Mouse (Mus musculus): ENCODE data around the gene Ddah1. TPM values are rescaled to one million over a fixed set of nuclear protein-coding genes. Genes with fewer than 3 reads are reported as not detected.

Gene Ddah1
- polyA plus RNA-seq, 1 experiment from 2014 or later = 42.4 TPM

GRCm38 (mm10) chr3:145802106-145802505, 43.6 kb downstream of the Ddah1 start:
- peaks cover 25% of the 10 kb centered on the region for H3K4me1 ChIP-seq (ENCODE audit: control insufficient read depth, insufficient read depth, low read length)
- H3K4me2 ChIP-seq = no peak overlapping the region
- H3K27ac ChIP-seq (ENCODE audit: low read depth, low read length) = no peak overlapping the region
- no peaks in the 10 kb centered on the region for H3K9me3 ChIP-seq (replicated peaks; ENCODE audit: control insufficient read depth, low read length)
- WGBS (ENCODE audit: insufficient replicate concordance) = 70% methylated on average over 6 of the region's 6 CpGs
- no peak for ATAC-seq (replicated peaks; ENCODE audit: insufficient number of reproducible peaks, low FRiP score, low TSS enrichment)
- no peak overlapping the region for H3K9ac ChIP-seq (ENCODE audit: low read depth, low read length)
- H3K4me3 ChIP-seq (ENCODE audit: low read depth, low read length) = no peak overlapping the region
- no peaks in the 10 kb centered on the region for H3K27me3 ChIP-seq (ENCODE audit: control insufficient read depth, insufficient read depth, low read length)
- no peaks in the 10 kb centered on the region for H3K36me3 ChIP-seq (ENCODE audit: control insufficient read depth, insufficient read depth, low read length)

- no peak overlapping the region for H3K4me2 ChIP-seq
These were observed 47.4 kb downstream of the Ddah1 start for GRCm38 (mm10) chr3:145805848-145806247.

GRCm38 (mm10) chr3:145806502-145806901, 48.0 kb downstream of the Ddah1 start:
- Histone ChIP-seq H3K4me1 (ENCODE audit: control insufficient read depth, insufficient read depth, low read length) (0 out of 2 replicates have a peak, but pooled peaks cover 2% of the 10 kb centered on the region), H3K36me3 (ENCODE audit: control insufficient read depth, insufficient read depth, low read length) (no peaks in the 10 kb centered on the region), H3K9ac (ENCODE audit: low read depth, low read length) (no peak overlapping the region), H3K9me3 (replicated peaks; ENCODE audit: control insufficient read depth, low read length) (no peaks in the 10 kb centered on the region), H3K4me3 (ENCODE audit: low read depth, low read length) (no peak overlapping the region), H3K27me3 (ENCODE audit: control insufficient read depth, insufficient read depth, low read length) (no peaks in the 10 kb centered on the region), H3K4me2 (no peak overlapping the region), H3K27ac (ENCODE audit: low read depth, low read length) (no peak overlapping the region)
- ATAC-seq (replicated peaks; ENCODE audit: insufficient number of reproducible peaks, low FRiP score, low TSS enrichment) = no peak
- 43% methylated on average over 5 of the region's 5 CpGs for WGBS (ENCODE audit: insufficient replicate concordance)

More at GRCm38 (mm10) chr3:145805848-145806247, 47.4 kb downstream of the Ddah1 start:
- ATAC-seq (replicated peaks; ENCODE audit: insufficient number of reproducible peaks, low FRiP score, low TSS enrichment) = no peak
- no peaks in the 10 kb centered on the region for H3K4me1 ChIP-seq (ENCODE audit: control insufficient read depth, insufficient read depth, low read length)
- H3K36me3 ChIP-seq (ENCODE audit: control insufficient read depth, insufficient read depth, low read length) = no peaks in the 10 kb centered on the region
- no peaks in the 10 kb centered on the region for H3K27me3 ChIP-seq (ENCODE audit: control insufficient read depth, insufficient read depth, low read length)
- H3K9me3 ChIP-seq (replicated peaks; ENCODE audit: control insufficient read depth, low read length) = no peaks in the 10 kb centered on the region
- no peak overlapping the region for H3K9ac ChIP-seq (ENCODE audit: low read depth, low read length)
- no peak overlapping the region for H3K27ac ChIP-seq (ENCODE audit: low read depth, low read length)
- 50% methylated on average over 4 of the region's 4 CpGs for WGBS (ENCODE audit: insufficient replicate concordance)
- no peak overlapping the region for H3K4me3 ChIP-seq (ENCODE audit: low read depth, low read length)

- H3K4me2 ChIP-seq = no peak overlapping the region; the same call in 1 of the 2 replicates
- H3K27ac ChIP-seq (ENCODE audit: low read depth, low read length) = peak overlapping the region; percentile 62
- no peak overlapping the region for H3K4me3 ChIP-seq (ENCODE audit: low read depth, low read length)
- no peaks in the 10 kb centered on the region for H3K36me3 ChIP-seq (ENCODE audit: control insufficient read depth, insufficient read depth, low read length)
- peaks cover 37% of the 10 kb centered on the region for H3K4me1 ChIP-seq (ENCODE audit: control insufficient read depth, insufficient read depth, low read length)
- 25% methylated on average over 1 of the region's 1 CpGs for WGBS (ENCODE audit: insufficient replicate concordance)
- peak; percentile 79 for ATAC-seq (replicated peaks; ENCODE audit: insufficient number of reproducible peaks, low FRiP score, low TSS enrichment)
- H3K9ac ChIP-seq (ENCODE audit: low read depth, low read length) = no peak overlapping the region
- H3K9me3 ChIP-seq (replicated peaks; ENCODE audit: control insufficient read depth, low read length) = no peaks in the 10 kb centered on the region
- H3K27me3 ChIP-seq (ENCODE audit: control insufficient read depth, insufficient read depth, low read length) = no peaks in the 10 kb centered on the region
These were observed 58.3 kb downstream of the Ddah1 start for GRCm38 (mm10) chr3:145816807-145817206.

- no peak; the same call in 1 of the 2 replicates for ATAC-seq (replicated peaks; ENCODE audit: insufficient number of reproducible peaks, low FRiP score, low TSS enrichment)
- no peaks in the 10 kb centered on the region for H3K36me3 ChIP-seq (ENCODE audit: control insufficient read depth, insufficient read depth, low read length)
- 45% methylated on average over 6 of the region's 6 CpGs for WGBS (ENCODE audit: insufficient replicate concordance)
These were observed 58.8 kb downstream of the Ddah1 start for GRCm38 (mm10) chr3:145817276-145817675.

GRCm38 (mm10) chr3:145820439-145820838, 62.0 kb downstream of the Ddah1 start:
- H3K4me1 ChIP-seq (ENCODE audit: control insufficient read depth, insufficient read depth, low read length) = peaks cover 37% of the 10 kb centered on the region
- H3K27ac ChIP-seq (ENCODE audit: low read depth, low read length) = no peak overlapping the region
- H3K4me2 ChIP-seq = no peak overlapping the region
- no peak overlapping the region for H3K4me3 ChIP-seq (ENCODE audit: low read depth, low read length)
- H3K36me3 ChIP-seq (ENCODE audit: control insufficient read depth, insufficient read depth, low read length) = no peaks in the 10 kb centered on the region
- WGBS (ENCODE audit: insufficient replicate concordance) = 40% methylated on average over 2 of the region's 2 CpGs
- no peak overlapping the region for H3K9ac ChIP-seq (ENCODE audit: low read depth, low read length)
- no peaks in the 10 kb centered on the region for H3K9me3 ChIP-seq (replicated peaks; ENCODE audit: control insufficient read depth, low read length)
- no peak for ATAC-seq (replicated peaks; ENCODE audit: insufficient number of reproducible peaks, low FRiP score, low TSS enrichment)
- no peaks in the 10 kb centered on the region for H3K27me3 ChIP-seq (ENCODE audit: control insufficient read depth, insufficient read depth, low read length)

More at GRCm38 (mm10) chr3:145817276-145817675, 58.8 kb downstream of the Ddah1 start:
- no peak overlapping the region for H3K4me3 ChIP-seq (ENCODE audit: low read depth, low read length)
- H3K27ac ChIP-seq (ENCODE audit: low read depth, low read length) = peak overlapping the region; percentile 62
- H3K27me3 ChIP-seq (ENCODE audit: control insufficient read depth, insufficient read depth, low read length) = no peaks in the 10 kb centered on the region
- H3K4me1 ChIP-seq (ENCODE audit: control insufficient read depth, insufficient read depth, low read length) = peaks cover 40% of the 10 kb centered on the region
- no peak overlapping the region; the same call in 1 of the 2 replicates for H3K4me2 ChIP-seq
- H3K9ac ChIP-seq (ENCODE audit: low read depth, low read length) = no peak overlapping the region
- H3K9me3 ChIP-seq (replicated peaks; ENCODE audit: control insufficient read depth, low read length) = no peaks in the 10 kb centered on the region

- Histone ChIP-seq H3K27me3 (ENCODE audit: control insufficient read depth, insufficient read depth, low read length) (no peaks in the 10 kb centered on the region), H3K36me3 (ENCODE audit: control insufficient read depth, insufficient read depth, low read length) (no peaks in the 10 kb centered on the region), H3K9ac (ENCODE audit: low read depth, low read length) (no peak overlapping the region), H3K4me1 (ENCODE audit: control insufficient read depth, insufficient read depth, low read length) (peaks cover 40% of the 10 kb centered on the region), H3K4me3 (ENCODE audit: low read depth, low read length) (no peak overlapping the region), H3K27ac (ENCODE audit: low read depth, low read length) (no peak overlapping the region), H3K9me3 (replicated peaks; ENCODE audit: control insufficient read depth, low read length) (no peaks in the 10 kb centered on the region), H3K4me2 (no peak overlapping the region)
- no peak for ATAC-seq (replicated peaks; ENCODE audit: insufficient number of reproducible peaks, low FRiP score, low TSS enrichment)
- WGBS (ENCODE audit: insufficient replicate concordance) = 84% methylated on average over 2 of the region's 2 CpGs
These were observed 62.5 kb downstream of the Ddah1 start for GRCm38 (mm10) chr3:145820938-145821337.

GRCm38 (mm10) chr3:145822201-145822600, 63.7 kb downstream of the Ddah1 start:
- H3K4me1 ChIP-seq (ENCODE audit: control insufficient read depth, insufficient read depth, low read length) = peaks cover 32% of the 10 kb centered on the region
- H3K9ac ChIP-seq (ENCODE audit: low read depth, low read length) = no peak overlapping the region
- no peaks in the 10 kb centered on the region for H3K9me3 ChIP-seq (replicated peaks; ENCODE audit: control insufficient read depth, low read length)
- no peak overlapping the region for H3K27ac ChIP-seq (ENCODE audit: low read depth, low read length)
- H3K4me3 ChIP-seq (ENCODE audit: low read depth, low read length) = no peak overlapping the region
- H3K4me2 ChIP-seq = no peak overlapping the region
- ATAC-seq (replicated peaks; ENCODE audit: insufficient number of reproducible peaks, low FRiP score, low TSS enrichment) = no peak
- WGBS (ENCODE audit: insufficient replicate concordance) = 40% methylated on average over 4 of the region's 4 CpGs
- H3K36me3 ChIP-seq (ENCODE audit: control insufficient read depth, insufficient read depth, low read length) = no peaks in the 10 kb centered on the region
- H3K27me3 ChIP-seq (ENCODE audit: control insufficient read depth, insufficient read depth, low read length) = no peaks in the 10 kb centered on the region

- Histone ChIP-seq H3K9me3 (replicated peaks; ENCODE audit: control insufficient read depth, low read length) (no peaks in the 10 kb centered on the region), H3K27me3 (ENCODE audit: control insufficient read depth, insufficient read depth, low read length) (no peaks in the 10 kb centered on the region), H3K4me3 (ENCODE audit: low read depth, low read length) (no peak overlapping the region), H3K27ac (ENCODE audit: low read depth, low read length) (no peak overlapping the region), H3K4me1 (ENCODE audit: control insufficient read depth, insufficient read depth, low read length) (peaks cover 39% of the 10 kb centered on the region), H3K4me2 (no peak overlapping the region), H3K36me3 (ENCODE audit: control insufficient read depth, insufficient read depth, low read length) (no peaks in the 10 kb centered on the region), H3K9ac (ENCODE audit: low read depth, low read length) (no peak overlapping the region)
- no peak for ATAC-seq (replicated peaks; ENCODE audit: insufficient number of reproducible peaks, low FRiP score, low TSS enrichment)
- 78% methylated on average over 4 of the region's 4 CpGs for WGBS (ENCODE audit: insufficient replicate concordance)
These were observed 65.2 kb downstream of the Ddah1 start for GRCm38 (mm10) chr3:145823661-145824060.

All from heart, embryonic 11.5 days (tissue).